Mouse (Mus musculus): ENCODE results near the gene Dock9.

DNA sequence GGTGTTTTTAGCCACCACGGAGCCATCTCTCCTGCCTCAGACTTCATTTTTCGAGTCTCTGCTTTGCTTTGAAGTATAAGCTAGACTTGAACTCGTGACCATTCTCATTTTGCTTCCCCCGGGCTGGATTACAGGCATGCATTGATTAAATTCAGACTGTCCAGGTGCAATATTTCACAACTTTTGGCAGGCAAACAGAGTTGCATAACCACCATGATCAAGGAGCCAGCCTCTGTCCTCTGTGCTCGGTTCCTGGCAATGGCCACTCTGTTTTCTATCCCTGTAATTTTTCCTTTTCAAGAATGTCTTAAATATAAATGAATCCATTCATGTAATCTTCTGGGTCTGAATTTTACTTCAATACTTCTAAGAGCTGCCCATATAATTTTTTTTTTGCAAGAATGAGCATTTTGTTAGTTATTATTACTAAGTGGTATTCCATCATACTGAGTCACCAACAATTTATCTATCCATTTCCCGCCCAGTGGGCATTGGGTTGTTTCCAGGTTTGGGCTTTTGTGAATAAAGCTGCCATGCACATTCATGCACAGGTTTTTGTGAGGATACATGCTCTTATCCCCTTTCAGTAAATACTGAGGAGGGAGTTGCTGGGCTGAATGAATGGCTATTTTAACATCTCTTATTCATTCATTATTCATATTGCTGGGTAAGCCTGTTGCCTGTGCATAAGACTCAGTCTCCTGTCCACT is 183.0 kb downstream of the Dock9 start:
- no peak for TF ChIP-seq CTCF (IDR thresholded peaks at IDR 0.05; ENCODE audit: low read depth, low read length)
- no peak for TF ChIP-seq TAL1 (conservative IDR thresholded peaks at IDR 0.05; ENCODE audit: low read depth, low read length)
- TF ChIP-seq GATA1 (IDR thresholded peaks at IDR 0.05; ENCODE audit: borderline replicate concordance, low read length), result no peak
- no peak for TF ChIP-seq POLR2AphosphoS5 (IDR thresholded peaks at IDR 0.05; ENCODE audit: insufficient replicate concordance, low read depth, low read length)
- no peak for TF ChIP-seq GATA2 (IDR thresholded peaks at IDR 0.05; ENCODE audit: borderline replicate concordance, low read depth, low read length)

All from G1E (cell line).